In the genomic region with DNA sequence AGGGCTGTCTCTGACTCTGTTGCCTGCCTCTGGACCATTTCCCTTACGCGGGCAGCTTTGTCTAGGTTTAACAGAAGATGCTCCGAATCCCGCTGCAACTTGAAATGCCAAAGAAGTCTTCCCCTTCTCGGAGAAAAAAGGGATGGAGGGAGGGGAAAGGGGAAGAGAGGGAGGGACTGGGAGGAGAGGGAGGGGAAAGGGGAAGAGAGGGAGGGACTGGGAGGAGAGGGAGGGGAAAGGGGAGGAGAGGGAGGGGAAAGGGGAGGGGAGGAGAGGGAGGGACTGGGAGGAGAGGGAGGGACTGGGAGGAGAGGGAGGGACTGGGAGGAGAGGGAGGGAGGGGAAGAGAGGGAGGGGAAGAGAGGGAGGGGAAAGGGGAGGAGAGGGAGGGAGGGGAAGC, we compare ENCODE assay signal across 27 mouse cellular contexts.
DNase-seq lines count a peak whose midpoint lies in the region; ATAC-seq and TF ChIP-seq lines count a peak whose summit lies in the region.
"Had no signal": no experiment of that assay in that cellular context is flagged by ENCODE, and none has a peak within 500 bp of the region (broad histone marks: within the 10 kb centered on the region; RNA-seq: fewer than 3 reads in every experiment).

No protein-coding gene starts in this region.

- H3K36me3 ChIP-seq in E14TG2a.4 (ENCODE audit: insufficient read depth, low read length): no peaks in the 10 kb centered on the region; the same call in 1 of the 2 replicates
- no peaks in the 10 kb centered on the region for H3K36me3 ChIP-seq in ES-Bruce4 (ENCODE audit: control insufficient read depth, insufficient read depth, low read length, poor library complexity, severe bottlenecking)
- no peaks in the 10 kb centered on the region for H3K36me3 ChIP-seq in kidney, embryonic 15.5 days
- H3K36me3 ChIP-seq: embryonic facial prominence, embryonic 13.5 days; forebrain, embryonic 12.5 days; forebrain, embryonic 15.5 days; heart, embryonic 15.5 days; hindbrain, embryonic 12.5 days; hindbrain, embryonic 15.5 days had no signal

- WGBS in kidney, embryonic 15.5 days: 77% methylated on average over 5 of the region's 5 CpGs

- no peak for TF ChIP-seq POLR2A in ES-Bruce4 (IDR thresholded peaks at IDR 0.05; ENCODE audit: insufficient read depth, low read length)

- H3K4me3 ChIP-seq in E14TG2a.4 (replicated peaks; ENCODE audit: low read length): peak overlapping the region; percentile 52
- peak overlapping the region; percentile 68 for H3K4me3 ChIP-seq in ES-Bruce4 (ENCODE audit: low read depth, low read length)
- H3K4me3 ChIP-seq in kidney, embryonic 15.5 days (replicated peaks): no peak overlapping the region
- H3K4me3 ChIP-seq: embryonic facial prominence, embryonic 10.5 days; embryonic facial prominence, embryonic 13.5 days; erythroblast, embryonic 14.5 days; forebrain, embryonic 12.5 days; forebrain, embryonic 15.5 days; heart, embryonic 12.5 days; heart, embryonic 15.5 days; hindbrain, embryonic 12.5 days; hindbrain, embryonic 15.5 days had no signal

- H3K9ac ChIP-seq in ES-Bruce4 (ENCODE audit: low read depth, poor library complexity, severe bottlenecking): no peak overlapping the region
- H3K9ac ChIP-seq in kidney, embryonic 15.5 days: no peak overlapping the region
- H3K9ac ChIP-seq: embryonic facial prominence, embryonic 13.5 days; forebrain, embryonic 12.5 days; forebrain, embryonic 15.5 days; heart, embryonic 12.5 days; heart, embryonic 15.5 days; hindbrain, embryonic 12.5 days; hindbrain, embryonic 15.5 days had no signal

- H3K9me3 ChIP-seq in E14TG2a.4 (ENCODE audit: low read length) (no peaks in the 10 kb centered on the region), ES-Bruce4 (replicated peaks; ENCODE audit: control insufficient read depth, insufficient read depth, low read length, poor library complexity, severe bottlenecking) (no peaks in the 10 kb centered on the region)
- no peaks in the 10 kb centered on the region for H3K9me3 ChIP-seq in kidney, embryonic 15.5 days (replicated peaks)
- H3K9me3 ChIP-seq: embryonic facial prominence, embryonic 10.5 days; embryonic facial prominence, embryonic 13.5 days; forebrain, embryonic 12.5 days; forebrain, embryonic 15.5 days; heart, embryonic 12.5 days; heart, embryonic 15.5 days; hindbrain, embryonic 12.5 days; hindbrain, embryonic 15.5 days had no signal

- no peak for ATAC-seq in kidney, embryonic 15.5 days (replicated peaks; ENCODE audit: low FRiP score)
- ATAC-seq: CD4-positive, CD25-positive, alpha-beta regulatory T cell, adult 4 months; forebrain, embryonic 15.5 days; Patski had no signal

- no peak overlapping the region for H3K27ac ChIP-seq in ES-Bruce4 (ENCODE audit: insufficient read depth, low read length)
- H3K27ac ChIP-seq in kidney, embryonic 15.5 days: no peak overlapping the region
- H3K27ac ChIP-seq: embryonic facial prominence, embryonic 10.5 days; embryonic facial prominence, embryonic 13.5 days; forebrain, embryonic 12.5 days; forebrain, embryonic 15.5 days; heart, embryonic 15.5 days; hindbrain, embryonic 12.5 days; hindbrain, embryonic 15.5 days had no signal

- H3K4me2 ChIP-seq in kidney, embryonic 15.5 days: no peak overlapping the region
- H3K4me2 ChIP-seq: embryonic facial prominence, embryonic 13.5 days; forebrain, embryonic 12.5 days; forebrain, embryonic 15.5 days; heart, embryonic 12.5 days; heart, embryonic 15.5 days; hindbrain, embryonic 12.5 days; hindbrain, embryonic 15.5 days had no signal

- no peak for TF ChIP-seq EP300 in ES-Bruce4 (IDR thresholded peaks at IDR 0.05; ENCODE audit: insufficient read depth, low read depth, low read length)

- DNase-seq in R1 (ENCODE audit: low read depth, low spot score): peak; percentile 78
- DNase-seq in thymus, postnatal 36 days: no peak
- DNase-seq in Muller cell, postnatal 12 days (ENCODE audit: inconsistent ontology term): no peak
- DNase-seq: adrenal gland, postnatal 14 days; cerebellum, adult 11 months; cerebellum, adult 2 months; cerebellum, postnatal 10 days; cerebellum, postnatal 36 days; embryo, embryonic 11 days; gastrocnemius, postnatal 25 days; heart, adult 18-20 months; heart, postnatal 14 days; kidney, adult 11 months had no signal

- H3K27me3 ChIP-seq in E14TG2a.4 (ENCODE audit: insufficient read depth, low read length) (no peaks in the 10 kb centered on the region), ES-Bruce4 (ENCODE audit: control insufficient read depth, insufficient read depth, low read length, poor library complexity, severe bottlenecking) (no peaks in the 10 kb centered on the region)
- no peaks in the 10 kb centered on the region for H3K27me3 ChIP-seq in kidney, embryonic 15.5 days
- H3K27me3 ChIP-seq: embryonic facial prominence, embryonic 13.5 days; forebrain, embryonic 12.5 days; forebrain, embryonic 15.5 days; heart, embryonic 12.5 days; heart, embryonic 15.5 days; hindbrain, embryonic 12.5 days; hindbrain, embryonic 15.5 days; Patski had no signal

- H3K4me1 ChIP-seq in E14TG2a.4 (replicated peaks; ENCODE audit: low read depth, low read length) (peaks cover 21% of the 10 kb centered on the region), ES-Bruce4 (ENCODE audit: control insufficient read depth, insufficient read depth, low read length) (no peaks in the 10 kb centered on the region)
- H3K4me1 ChIP-seq in kidney, embryonic 15.5 days: 0 out of 2 replicates have a peak, but pooled peaks cover 2% of the 10 kb centered on the region
- H3K4me1 ChIP-seq: embryonic facial prominence, embryonic 10.5 days; forebrain, embryonic 12.5 days; forebrain, embryonic 15.5 days had no signal

- TF ChIP-seq CTCF in E14TG2a.4 (conservative IDR thresholded peaks at IDR 0.05; ENCODE audit: low read length) (no peak), ES-Bruce4 (IDR thresholded peaks at IDR 0.05; ENCODE audit: low read depth, low read length) (no peak)
